Mouse (Mus musculus): Measurements from ENCODE around the gene Fam185a.

Fam185a gene

DNA sequence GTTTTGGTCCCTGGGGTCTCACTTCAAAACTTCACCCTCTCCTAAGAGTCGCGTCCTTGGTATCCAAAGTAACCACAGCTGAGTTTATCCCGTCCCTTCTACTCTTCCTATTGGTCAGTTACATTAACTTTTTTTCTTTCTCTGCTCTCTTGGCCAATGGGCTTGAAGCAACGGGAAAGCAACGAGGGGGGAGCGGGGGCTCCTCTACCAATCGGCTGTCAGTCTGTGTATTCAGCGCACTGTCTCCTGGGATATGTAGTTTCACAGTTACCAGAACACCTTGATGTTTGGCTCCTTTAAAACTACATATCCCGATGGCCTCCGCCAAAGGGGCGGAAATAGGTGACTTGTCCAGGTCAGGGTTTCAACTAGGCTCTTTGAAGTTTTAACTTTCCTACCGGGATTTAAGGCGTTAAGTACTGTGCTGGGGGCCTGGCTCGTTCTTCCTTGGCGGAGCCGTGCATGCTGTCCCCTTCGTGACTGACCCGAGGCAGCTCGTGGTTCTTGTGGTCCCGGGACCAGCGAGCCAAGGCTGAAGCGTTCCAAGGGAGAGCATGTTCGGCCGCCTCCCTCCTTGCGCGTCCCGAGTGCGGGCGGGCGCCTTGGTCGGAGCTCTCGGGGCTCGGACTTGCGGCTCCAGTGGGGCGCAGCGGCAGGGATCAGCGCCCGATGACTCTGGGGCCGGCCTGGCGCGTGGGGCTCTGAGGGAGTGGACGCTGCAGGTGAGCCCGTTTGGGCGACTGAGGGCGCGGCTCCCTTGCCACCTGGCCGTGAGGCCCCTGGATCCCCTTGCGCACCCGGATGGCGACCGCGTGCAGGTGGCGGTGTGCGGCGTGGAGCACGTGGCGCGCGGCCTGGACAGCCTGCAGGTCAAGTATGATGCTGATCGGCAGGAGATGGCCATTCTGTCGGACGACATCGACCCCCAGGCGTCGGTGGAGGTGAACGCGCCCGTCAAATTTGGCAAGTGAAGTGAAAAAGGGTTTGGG, at the start of gene Fam185a, which contains the start of gene Ccdc146:
TSS of gene Fam185a (plus strand) at position 345 of the 989 bp plus-strand sequence.
TSS of gene Ccdc146 (minus strand) at position 64 of the 989 bp plus-strand sequence.
- peak; percentile 97 for DNase-seq (ENCODE audit: low spot score)

DNA sequence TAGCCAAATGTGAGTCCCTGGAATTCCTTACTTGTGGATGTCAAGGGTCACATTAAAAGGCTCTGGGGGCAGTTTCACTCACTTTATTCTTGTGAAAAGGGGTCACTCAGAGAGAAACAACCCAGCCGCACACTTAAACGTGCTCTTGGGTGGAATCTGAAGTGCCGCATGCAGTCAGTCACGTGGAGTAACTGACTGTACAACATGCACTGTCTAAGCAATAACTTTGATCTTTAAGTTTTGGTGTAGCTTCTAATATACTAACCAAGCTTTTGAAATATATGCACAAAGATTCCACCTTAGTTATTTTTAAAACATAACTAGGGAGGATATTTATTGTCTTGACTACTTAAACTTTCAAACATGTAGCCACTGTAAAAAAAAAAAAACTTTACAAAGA, 47.8 kb upstream of the Fam185a start:
- no peak for DNase-seq (ENCODE audit: low spot score)

DNA sequence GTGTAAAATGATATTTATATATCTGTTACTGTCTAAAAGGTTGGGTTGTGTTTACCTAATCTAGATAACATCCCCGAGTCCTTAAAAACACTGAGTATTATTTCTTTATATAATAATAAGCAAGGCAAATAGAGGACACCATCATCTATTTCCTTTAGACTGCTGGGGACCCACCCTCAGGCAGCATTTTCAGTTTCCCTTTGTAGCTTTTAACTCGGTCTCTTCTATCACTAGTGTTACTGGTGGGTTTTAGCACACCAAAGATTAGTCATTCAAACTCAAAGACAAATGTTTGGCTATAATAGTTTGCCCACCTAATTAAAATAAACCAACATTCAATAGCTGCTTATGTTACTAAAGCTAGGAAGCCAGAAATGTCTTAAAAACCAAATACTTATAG, 46.4 kb upstream of the Fam185a start:
- no peak for DNase-seq (ENCODE audit: low spot score)

DNA sequence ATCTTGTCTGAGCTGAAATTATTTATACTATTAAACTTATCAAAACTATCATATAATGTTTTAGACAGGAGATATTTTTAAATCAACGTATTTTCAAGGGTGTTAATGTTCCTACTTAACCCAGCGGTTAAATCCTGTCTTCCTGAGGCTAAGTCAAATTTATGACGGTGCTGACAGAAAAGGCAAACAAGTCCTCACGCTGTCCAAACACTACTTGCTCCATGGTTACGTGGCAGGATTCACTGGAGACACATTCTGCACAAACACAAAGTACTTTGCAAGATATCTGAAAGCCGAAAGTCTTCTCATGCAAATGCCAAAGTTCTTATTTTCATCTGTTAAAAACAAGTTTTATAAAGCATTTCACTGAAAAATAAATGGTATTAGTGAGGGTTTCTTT, 42.8 kb upstream of the Fam185a start:
- no peak for DNase-seq (ENCODE audit: low spot score)

DNA sequence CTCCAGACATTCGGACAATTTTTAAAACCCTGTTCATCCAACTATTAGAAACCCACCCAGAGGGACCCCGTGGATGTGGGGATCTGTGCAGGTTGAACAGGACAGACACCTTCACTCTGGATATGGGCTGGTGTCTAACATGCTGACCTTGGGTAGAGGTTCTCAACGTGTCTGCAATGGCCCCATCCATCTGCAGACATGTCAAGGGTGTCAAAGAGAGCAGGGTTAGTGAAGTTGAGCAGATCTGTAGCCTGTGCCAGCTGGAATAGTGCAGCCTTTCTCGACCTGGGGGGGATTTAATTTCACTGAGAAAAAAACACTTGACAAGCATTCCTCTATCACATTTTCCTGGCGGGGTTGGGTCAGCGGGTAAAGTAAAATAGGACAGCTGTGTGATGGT, 42.1 kb upstream of the Fam185a start:
- DNase-seq (ENCODE audit: low spot score), result no peak

DNA sequence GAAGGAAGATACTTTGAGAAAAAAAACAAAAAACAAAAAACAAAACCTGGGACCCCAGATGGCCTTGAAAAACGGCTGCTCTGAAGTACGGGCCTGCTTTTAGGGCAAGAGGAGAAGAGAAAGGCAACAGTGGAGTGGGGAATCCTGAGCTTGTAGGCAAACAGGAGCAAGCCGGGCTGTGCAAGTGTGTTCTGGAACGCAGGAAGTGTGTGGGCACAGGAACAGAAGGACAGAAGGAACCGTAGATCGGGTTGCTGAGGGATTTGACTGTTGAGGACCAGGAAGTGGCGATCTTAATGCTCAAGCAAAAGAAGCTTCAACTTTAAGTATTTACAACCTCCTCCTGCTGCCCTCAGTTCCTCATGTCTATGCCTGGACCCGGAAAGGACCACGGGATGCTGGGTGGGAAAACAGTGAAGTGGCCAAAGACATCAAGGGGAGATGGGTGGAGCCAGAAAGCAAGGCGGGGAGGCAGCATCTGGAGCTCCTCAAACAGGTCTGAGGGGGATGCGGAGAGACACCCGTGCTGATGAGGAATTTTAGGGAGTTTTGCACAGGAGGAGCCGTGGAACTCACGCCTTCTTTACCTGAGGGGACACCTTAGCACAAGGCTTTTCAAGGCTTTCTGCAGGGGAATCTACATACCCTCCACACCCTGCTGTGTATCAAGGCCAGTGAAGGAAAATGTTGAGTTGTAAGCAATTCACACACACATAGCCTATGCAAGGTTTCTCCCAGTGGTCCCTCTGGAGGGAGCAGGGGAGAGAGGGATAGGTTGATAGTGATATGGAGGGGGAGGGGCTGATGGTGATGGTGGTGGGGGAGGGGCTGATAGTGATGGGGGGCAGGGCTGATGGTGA, 41.1 kb upstream of the Fam185a start:
- DNase-seq (ENCODE audit: low spot score), result peak; percentile 27

DNA sequence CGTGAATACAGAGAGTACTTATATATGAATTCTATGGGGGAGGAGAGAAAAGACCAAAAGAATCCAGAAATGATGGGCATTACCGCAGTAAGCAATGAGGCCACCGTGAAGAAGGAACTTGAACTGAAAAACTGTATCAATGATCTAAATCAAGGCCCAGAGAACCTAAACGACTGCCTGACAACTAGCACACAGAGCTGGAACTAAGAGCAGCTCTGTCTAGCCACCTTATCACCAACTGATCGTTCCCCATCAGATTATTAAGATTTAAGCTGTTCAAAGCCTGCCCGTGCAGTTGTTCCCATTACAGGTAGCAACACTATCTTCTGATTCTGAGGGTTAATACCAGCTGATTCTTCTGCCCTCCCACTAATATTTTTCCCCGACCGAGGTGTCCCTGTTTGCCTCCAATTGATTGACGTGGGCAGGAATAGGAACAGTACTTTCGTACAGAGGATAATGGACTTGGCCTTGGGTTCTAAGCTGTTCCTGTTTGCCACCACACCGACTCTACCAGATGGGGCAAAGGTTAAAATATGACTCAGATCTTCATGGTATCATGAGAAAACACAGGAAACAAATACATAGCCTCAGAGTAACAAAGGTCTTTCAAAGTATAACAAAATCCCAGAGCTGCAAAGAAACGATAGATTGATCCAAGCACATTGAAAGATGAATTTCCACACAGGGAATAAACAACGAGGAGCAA, 40.4 kb upstream of the Fam185a start:
- no peak for DNase-seq (ENCODE audit: low spot score)

DNA sequence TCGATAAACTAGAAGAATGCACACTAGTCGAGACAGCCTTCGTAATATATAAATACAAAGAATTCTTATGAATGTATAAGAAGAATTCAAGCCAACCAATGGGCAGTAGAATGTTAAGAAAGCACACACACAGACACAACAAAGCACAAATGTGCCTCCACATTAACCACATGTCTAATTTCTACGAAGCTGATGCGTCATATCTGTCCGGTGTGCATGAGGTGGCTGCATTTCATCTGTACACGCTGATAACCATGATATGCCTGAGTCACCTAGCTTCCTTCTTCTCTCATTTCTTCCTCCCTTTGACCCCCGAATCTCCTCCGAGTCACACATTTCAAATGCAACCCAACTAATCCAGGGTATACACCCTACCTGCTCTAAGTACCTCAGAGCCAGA, 39.8 kb upstream of the Fam185a start:
- no peak for DNase-seq (ENCODE audit: low spot score)

DNA sequence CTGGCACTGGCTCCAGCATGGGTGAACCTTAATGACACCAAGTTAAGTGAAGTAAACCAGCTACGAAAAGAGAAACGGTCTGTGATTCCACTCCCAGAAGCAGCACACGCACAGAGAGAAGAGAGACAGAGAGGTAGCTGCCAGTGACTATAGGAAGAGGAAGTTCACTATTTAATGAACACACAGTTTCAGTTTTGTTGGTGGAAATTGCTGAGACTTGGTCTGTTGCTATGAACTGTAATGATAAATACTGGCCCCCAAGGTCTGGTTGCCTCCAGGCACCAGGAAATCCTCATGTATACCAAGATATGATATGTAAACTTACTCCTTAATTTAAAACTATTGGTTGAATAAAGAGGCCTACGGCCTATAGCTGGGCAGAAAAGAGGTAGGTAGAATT, 38.3 kb upstream of the Fam185a start:
- DNase-seq (ENCODE audit: low spot score), result no peak

DNA sequence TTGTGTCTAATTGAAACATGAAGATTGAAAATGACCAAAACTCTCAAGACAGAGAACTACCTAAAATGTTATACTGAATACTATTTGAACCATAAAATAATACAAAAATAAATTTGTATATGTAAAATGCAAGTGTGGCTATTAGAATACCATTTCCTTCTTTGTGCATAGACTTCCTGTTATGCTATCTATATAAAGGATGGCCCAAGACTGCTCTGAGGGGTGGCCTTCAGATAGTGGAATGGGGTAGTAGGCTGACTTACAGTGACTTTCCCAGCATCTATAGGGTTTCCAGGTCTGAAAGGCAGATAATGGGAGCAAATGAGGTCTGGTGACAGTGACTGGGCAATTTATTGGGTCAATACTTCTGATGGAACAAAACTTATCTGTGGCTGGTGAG, 37.4 kb upstream of the Fam185a start:
- DNase-seq (ENCODE audit: low spot score), result no peak

DNA sequence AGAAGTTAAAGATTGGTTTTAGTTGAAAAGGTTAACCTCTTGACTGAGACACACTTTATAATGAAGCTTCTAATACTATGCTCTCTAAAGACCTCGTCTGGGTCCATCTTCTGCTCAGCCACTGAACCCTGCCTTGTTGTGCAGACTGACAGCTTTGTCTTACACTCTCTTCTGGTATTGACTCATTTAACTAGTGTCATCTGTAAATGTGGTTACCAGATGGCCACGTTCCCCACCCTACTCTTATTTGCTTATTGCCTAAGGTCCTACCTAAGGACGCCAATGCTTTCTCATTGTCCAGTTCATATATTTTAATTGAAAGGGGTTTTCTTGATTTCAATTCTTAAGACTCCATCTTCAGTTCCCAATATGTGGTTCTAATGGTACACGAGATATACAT, 35.9 kb upstream of the Fam185a start:
- no peak for DNase-seq (ENCODE audit: low spot score)

DNA sequence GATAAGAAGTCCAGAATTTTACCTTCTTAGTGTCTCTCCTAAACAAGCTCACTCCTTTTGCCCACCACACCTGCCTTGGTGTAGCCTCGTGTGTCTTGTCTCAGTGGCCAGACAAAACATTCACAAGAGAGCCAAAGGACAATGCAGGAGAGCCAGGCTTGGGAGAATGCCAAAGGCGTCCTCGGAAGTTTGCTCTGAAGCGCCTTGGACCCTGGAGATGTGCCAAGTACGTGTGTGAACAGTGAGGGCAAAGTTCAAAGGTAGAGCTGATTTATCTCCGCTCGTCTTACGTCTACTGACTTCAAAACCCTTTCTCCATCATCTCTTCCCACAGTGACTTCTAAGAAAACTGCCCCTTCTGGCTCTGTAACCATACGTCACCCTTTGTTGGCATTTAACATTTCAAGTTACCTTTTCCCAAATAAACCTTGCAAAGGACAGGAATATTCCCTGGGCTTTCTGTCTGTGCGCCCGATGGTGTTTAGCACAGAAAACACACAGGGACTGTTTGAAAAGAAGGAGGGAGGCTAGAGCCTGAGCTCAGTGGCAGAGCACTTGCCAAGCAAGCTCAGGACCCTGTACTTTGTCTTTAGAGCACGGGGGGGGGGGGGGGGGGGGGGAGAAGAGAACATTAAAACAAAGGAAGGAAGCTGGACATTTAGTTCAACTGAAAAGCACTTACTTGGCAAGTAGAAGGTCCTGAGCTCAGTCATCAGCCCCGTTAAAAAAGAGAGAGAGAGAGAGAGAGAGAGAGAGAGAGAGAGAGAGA, 33.0 kb upstream of the Fam185a start:
- DNase-seq (ENCODE audit: low spot score), result no peak

DNA sequence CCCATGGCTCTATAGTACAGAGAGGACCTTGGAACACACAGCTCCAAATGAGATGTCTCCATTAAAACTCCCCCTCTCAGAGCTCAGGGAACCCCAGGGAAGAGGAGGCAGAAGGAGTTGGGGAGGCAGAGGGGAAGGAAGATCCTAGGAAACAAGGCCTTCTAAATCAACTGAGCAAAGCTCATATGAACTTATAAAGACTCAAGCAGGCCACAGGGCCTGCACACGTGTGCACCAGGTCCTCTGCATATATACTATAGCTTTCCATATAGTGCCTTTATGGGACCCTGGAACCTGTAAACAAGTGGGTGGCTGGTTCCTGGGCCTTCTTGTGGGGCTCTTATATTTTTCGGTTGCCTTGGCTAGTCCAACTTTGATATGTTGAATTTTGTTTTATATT, 30.2 kb upstream of the Fam185a start:
- no peak for DNase-seq (ENCODE audit: low spot score)

DNA sequence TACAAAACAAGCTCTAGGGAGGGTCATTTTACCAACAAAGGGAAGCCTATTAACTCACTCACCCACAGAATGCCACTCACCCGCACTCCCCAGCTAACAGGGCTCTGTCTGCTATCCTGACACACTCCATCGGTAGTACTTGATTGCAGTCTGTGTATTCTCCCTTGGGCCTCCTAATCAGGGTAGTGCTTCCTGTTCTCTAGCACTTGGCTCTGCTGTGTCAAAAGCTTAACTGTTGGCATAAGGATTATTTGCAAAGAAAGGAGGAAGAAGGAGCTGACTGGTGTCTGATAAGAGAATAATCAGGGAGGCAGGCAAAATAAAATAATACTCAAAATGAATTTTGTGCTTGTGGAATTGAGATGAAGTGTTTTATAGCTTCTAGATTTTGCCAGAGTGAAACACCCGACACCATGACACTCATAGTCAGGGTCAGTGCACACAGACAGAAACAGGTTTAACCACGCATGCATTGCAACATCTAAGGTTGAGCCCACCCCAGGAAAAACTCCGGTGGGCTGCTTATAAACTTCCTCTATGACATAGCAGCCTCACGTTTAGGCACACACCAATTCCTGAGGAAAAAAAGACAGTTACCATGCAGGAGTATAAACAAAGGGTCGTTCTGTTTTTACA, 29.4 kb upstream of the Fam185a start:
- no peak for DNase-seq (ENCODE audit: low spot score)

DNA sequence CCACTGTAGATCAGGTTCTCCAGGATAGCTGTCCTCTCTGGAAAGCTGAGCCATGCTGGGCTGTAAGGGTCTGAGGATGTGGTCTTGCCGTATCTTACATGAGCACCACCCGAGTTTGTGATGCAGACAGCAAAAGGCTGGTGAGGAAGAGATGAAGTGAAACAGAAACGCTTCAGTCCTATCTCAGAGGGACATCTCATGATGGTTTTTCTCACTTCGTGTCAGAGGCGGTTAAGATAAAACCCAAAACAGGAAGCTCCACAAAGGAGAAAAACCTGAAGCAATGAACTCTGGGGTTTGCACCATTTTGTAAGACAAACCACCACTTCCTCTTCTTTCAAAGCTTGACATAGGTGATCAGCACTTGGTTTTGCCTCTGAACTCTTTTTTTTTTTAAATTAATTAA, 13.5 kb upstream of the Fam185a start:
- no peak for DNase-seq (ENCODE audit: low spot score)

DNA sequence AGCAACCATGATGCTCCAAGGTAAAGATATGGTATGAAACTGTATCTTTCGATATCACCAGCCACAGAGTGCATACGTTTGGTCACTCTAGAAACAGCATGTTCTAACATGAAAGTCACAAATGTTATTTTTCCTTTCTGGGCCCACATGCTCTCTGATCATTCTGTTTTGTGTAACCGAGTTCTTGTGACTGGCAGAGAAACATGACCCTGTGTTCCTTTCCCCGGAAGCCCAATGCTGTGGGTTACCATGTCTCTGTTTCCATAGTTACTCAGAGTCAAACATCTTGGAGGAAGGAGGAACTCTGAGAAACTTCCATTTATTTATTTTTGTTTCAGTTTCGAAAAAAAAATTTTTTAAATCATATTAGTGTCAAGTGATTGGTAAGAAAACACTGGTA, 12.7 kb upstream of the Fam185a start:
- no peak for DNase-seq (ENCODE audit: low spot score)

DNA sequence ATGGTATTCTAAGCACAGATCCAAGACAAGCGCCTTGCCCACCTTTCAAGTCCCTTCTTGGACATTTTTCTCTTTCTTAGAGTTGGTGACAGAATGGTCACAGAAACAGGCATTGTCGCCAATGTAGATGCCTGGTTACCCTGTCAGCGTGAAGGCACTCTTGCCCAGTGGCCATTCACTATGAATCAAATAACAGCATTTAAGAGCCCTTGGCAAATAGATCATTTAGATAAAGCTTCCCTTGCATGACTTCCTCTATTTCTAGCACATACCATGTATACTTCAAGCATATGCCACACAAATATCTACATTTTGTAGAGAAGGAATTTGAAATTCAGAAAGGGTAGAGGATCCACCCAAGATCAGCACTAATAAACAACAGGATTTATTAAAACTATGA, 11.4 kb upstream of the Fam185a start:
- no peak for DNase-seq (ENCODE audit: low spot score)

DNA sequence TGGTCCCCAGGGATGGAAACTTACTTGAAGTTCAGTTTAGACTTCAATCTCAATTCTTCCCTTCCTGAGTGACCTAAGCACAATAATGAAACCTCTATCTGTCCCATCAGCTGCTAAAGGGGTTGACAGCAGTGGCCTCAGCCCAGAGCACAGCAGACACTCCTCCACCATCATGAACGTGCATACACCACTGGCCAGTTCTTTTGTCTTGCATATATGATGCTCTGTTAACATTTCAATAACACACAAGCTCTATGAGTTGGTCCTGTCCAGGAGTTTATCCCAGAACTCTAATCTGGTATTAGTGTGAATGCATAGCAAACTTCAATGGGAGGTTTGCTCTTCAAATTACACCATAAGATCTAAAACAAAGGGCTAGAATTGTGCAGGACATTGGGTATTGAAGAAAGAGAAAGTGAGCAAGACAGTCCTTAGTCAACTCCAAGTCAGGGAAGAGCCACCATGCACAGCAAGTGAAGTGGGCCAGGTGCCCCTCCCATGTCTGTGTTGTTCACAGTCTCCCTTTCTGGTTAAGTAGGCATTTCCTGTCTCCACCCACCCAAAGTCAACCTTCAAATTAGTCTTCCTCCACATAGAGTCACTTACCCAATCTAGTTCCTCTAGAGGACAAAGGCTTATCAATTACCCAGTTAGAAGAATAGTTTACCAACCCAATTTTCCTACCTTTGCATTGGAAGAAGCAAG, 10.5 kb upstream of the Fam185a start:
- no peak for DNase-seq (ENCODE audit: low spot score)

DNA sequence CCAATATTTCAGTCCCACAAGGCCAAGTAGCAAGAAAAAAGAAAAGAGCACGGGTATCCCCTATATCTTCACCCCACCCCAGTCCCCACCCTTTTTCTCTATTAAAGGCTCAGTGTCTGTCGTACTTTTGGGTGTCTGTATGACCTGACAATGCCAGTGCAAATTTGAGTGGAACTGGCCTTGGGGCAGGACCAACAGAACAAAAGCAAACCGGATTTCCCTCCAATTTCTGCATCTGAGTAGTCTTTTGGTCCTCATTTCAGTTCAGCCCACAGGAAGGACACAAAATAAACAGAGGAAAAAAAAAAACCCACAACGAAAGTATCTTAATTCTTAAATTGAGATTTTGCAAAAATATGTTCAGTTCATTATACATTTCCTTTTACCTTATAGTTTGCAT, 6.1 kb upstream of the Fam185a start:
- no peak for DNase-seq (ENCODE audit: low spot score)

DNA sequence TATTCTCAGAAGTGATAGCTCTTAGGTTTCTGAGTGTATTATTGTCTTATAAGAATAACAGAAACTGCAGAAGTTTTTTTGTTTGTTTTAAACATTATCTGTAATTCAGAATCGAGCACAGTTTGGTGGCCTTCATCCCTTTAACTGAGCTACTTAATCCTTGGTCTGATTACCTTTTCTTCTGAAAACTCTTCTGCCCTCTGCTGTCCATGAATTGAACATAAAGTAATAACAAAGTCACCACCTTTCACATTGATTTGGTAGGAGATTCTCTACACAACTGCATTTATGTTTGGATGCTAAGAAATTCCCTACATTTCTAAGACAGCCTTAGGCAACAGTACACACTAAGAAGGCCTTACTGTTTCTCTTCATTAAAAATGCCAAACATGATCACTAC, 4.1 kb upstream of the Fam185a start:
- DNase-seq (ENCODE audit: low spot score), result no peak
